Mouse (Mus musculus) common myeloid progenitor, adult 5-6 weeks (primary cell): ENCODE data around the gene Tprn. TPM values are rescaled to one million over a fixed set of nuclear protein-coding genes. Genes with fewer than 3 reads are reported as not detected.

Source experiments
- ATAC-seq: replicated peaks from 2 replicates; pipeline ENCODE4 v1.8.0; 2016; ENCODE audit warnings: low read depth, mild to moderate bottlenecking, moderate TSS enrichment, inconsistent platforms; ENCODE audit not compliant: poor library complexity, severe bottlenecking
- total RNA-seq: library from RNA; stranded (forward); fragments of 200-1000, 187-1606 nt; gene quantifications from 2 replicates; pipeline ENCODE4 v1.2.3, GENCODE M21; 2017

Gene Tprn
- 12.4 and 17.0 TPM in 2 replicates for total RNA-seq

GRCm38 (mm10) chr2:25262291-25262767 lies at the start of gene Tprn:
Gene Tprn, plus strand, starts transcription at chr2:25262618.
- peak; percentile 97 for ATAC-seq

GRCm38 (mm10) chr2:25213266-25213865 lies 49.1 kb upstream of the Tprn start:
- ATAC-seq = no peak

GRCm38 (mm10) chr2:25214444-25214843 lies 48.0 kb upstream of the Tprn start, which contains the start of gene Stpg3:
Gene Stpg3, minus strand, starts transcription at chr2:25214637.
- no peak for ATAC-seq

- no peak for ATAC-seq
Observed at GRCm38 (mm10) chr2:25217666-25218065, 44.8 kb upstream of the Tprn start.

- ATAC-seq = no peak
Observed at GRCm38 (mm10) chr2:25218445-25218844, 44.0 kb upstream of the Tprn start, which contains the start of gene Fam166a. Gene Fam166a, plus strand, starts transcription at chr2:25218745.

GRCm38 (mm10) chr2:25221331-25221772 lies 41.1 kb upstream of the Tprn start:
- no peak for ATAC-seq

- peak; percentile 30 for ATAC-seq
Observed at GRCm38 (mm10) chr2:25223681-25224491, 38.5 kb upstream of the Tprn start.

- no peak for ATAC-seq
Observed at GRCm38 (mm10) chr2:25224492-25224765, 38.0 kb upstream of the Tprn start, which contains the start of gene Tubb4b. Gene Tubb4b, minus strand, starts transcription at chr2:25224702.

- ATAC-seq = peak; percentile 70
Observed at GRCm38 (mm10) chr2:25224766-25225752, 37.4 kb upstream of the Tprn start.

GRCm38 (mm10) chr2:25225811-25226379 lies 36.5 kb upstream of the Tprn start:
- ATAC-seq = no peak

GRCm38 (mm10) chr2:25226864-25227263 lies 35.6 kb upstream of the Tprn start:
- ATAC-seq = no peak

GRCm38 (mm10) chr2:25227406-25227805 lies 35.0 kb upstream of the Tprn start:
- no peak for ATAC-seq

- peak; percentile 49 for ATAC-seq
Observed at GRCm38 (mm10) chr2:25228431-25228889, 34.0 kb upstream of the Tprn start.

GRCm38 (mm10) chr2:25228995-25229530 lies 33.4 kb upstream of the Tprn start:
- ATAC-seq = no peak

GRCm38 (mm10) chr2:25229582-25229981 lies 32.8 kb upstream of the Tprn start:
- ATAC-seq = no peak

GRCm38 (mm10) chr2:25230581-25230980 lies 31.8 kb upstream of the Tprn start:
- ATAC-seq = no peak

GRCm38 (mm10) chr2:25231038-25231437 lies 31.4 kb upstream of the Tprn start:
- ATAC-seq = no peak

- ATAC-seq = peak; percentile 61
Observed at GRCm38 (mm10) chr2:25233421-25233820, 29.0 kb upstream of the Tprn start.

- no peak for ATAC-seq
Observed at GRCm38 (mm10) chr2:25234050-25234449, 28.4 kb upstream of the Tprn start, which contains the start of gene Slc34a3. Gene Slc34a3, minus strand, starts transcription at chr2:25234364.
